Mouse (Mus musculus): ENCODE results near the gene Klk8.

The Klk8 gene

DNA sequence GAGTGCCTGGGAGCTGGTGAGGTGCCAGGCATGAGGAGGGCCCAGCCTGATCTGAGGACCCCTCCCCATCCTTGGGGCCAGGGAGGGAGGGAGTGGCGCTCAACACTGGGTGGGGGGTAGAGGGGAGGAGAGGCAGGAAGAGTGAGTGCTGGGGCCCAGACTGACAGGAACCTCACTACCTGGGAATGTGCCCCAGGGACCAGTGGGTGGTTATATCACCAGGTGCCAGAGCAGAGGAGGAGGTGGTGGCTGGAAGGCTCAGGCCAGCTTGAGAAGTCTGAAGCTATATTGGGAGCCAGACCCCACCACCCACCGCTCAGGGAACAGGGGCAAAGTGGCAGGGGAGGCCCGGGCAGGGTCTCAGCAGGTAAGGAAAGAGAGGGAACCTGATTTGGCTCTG is 44.3 kb downstream of the Klk8 start, which contains the start of gene Klk5:
Gene Klk5, plus strand, starts transcription at position 271 of the 400 bp plus-strand sequence.
- no peak for TF ChIP-seq NANOG (IDR thresholded peaks at IDR 0.05; ENCODE audit: borderline replicate concordance, low read length)
- no peak for TF ChIP-seq POU5F1 (IDR thresholded peaks at IDR 0.05; ENCODE audit: borderline replicate concordance, low read length)
- no peak for TF ChIP-seq CTCF (conservative IDR thresholded peaks at IDR 0.05; ENCODE audit: low read length)
- Histone ChIP-seq H3K4me3 (replicated peaks; ENCODE audit: low read length) (peak within 1 kb of the TSS; percentile 26; the same call in 1 of the 2 replicates), H3K9me3 (ENCODE audit: low read length) (peaks cover 5% of the 10 kb centered on the region; the same call in 1 of the 2 replicates), H3K27me3 (ENCODE audit: insufficient read depth, low read length) (no peaks in the 10 kb centered on the region), H3K36me3 (ENCODE audit: insufficient read depth, low read length) (no peaks in the 10 kb centered on the region), H3K4me1 (replicated peaks; ENCODE audit: low read depth, low read length) (peaks cover 8% of the 10 kb centered on the region; the same call in 1 of the 2 replicates)

- Histone ChIP-seq H3K27me3 (ENCODE audit: insufficient read depth, low read length) (no peaks in the 10 kb centered on the region), H3K36me3 (ENCODE audit: insufficient read depth, low read length) (no peaks in the 10 kb centered on the region), H3K4me1 (replicated peaks; ENCODE audit: low read depth, low read length) (peaks cover 11% of the 10 kb centered on the region; the same call in 1 of the 2 replicates), H3K9me3 (ENCODE audit: low read length) (peaks cover 5% of the 10 kb centered on the region; the same call in 1 of the 2 replicates), H3K4me3 (replicated peaks; ENCODE audit: low read length) (no peak overlapping the region)
- TF ChIP-seq CTCF (conservative IDR thresholded peaks at IDR 0.05; ENCODE audit: low read length) (no peak), NANOG (IDR thresholded peaks at IDR 0.05; ENCODE audit: borderline replicate concordance, low read length) (no peak), POU5F1 (IDR thresholded peaks at IDR 0.05; ENCODE audit: borderline replicate concordance, low read length) (no peak)
Observed at GRCm38 (mm10) chr7:43843801-43844200, 46.4 kb downstream of the Klk8 start.

DNA sequence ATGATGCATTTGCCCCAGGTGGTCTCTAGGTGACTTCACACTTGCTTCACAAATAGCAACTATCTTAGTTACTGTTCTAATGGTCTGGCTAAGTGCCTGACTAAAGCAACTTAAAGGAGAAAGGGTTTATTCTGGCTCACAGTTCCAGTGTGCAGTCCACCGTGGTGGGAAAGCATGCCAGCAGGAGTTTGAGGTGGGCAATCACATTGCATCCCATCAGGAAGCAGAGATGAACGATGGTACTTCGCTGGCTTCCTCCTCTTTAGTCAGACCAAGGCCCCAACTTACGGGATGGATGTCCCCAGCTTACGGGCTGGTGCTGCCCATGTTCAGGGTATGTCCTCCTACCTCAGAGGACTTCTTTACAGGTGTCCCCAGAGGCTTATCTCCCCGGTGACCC is 54.2 kb downstream of the Klk8 start:
- H3K4me1 ChIP-seq (replicated peaks; ENCODE audit: low read depth, low read length): peaks cover 36% of the 10 kb centered on the region
- TF ChIP-seq CTCF (conservative IDR thresholded peaks at IDR 0.05; ENCODE audit: low read length) (no peak), POU5F1 (IDR thresholded peaks at IDR 0.05; ENCODE audit: borderline replicate concordance, low read length) (no peak), NANOG (IDR thresholded peaks at IDR 0.05; ENCODE audit: borderline replicate concordance, low read length) (no peak)
- no peak overlapping the region for H3K4me3 ChIP-seq (replicated peaks; ENCODE audit: low read length)
- no peaks in the 10 kb centered on the region for H3K36me3 ChIP-seq (ENCODE audit: insufficient read depth, low read length)
- H3K27me3 ChIP-seq (ENCODE audit: insufficient read depth, low read length): 0 out of 2 replicates have a peak, but pooled peaks cover 2% of the 10 kb centered on the region
- H3K9me3 ChIP-seq (ENCODE audit: low read length): no peaks in the 10 kb centered on the region

Data from E14TG2a.4 (cell line).